Mouse (Mus musculus): Measurements from ENCODE around the gene Ttll11.

Gene Ttll11

DNA sequence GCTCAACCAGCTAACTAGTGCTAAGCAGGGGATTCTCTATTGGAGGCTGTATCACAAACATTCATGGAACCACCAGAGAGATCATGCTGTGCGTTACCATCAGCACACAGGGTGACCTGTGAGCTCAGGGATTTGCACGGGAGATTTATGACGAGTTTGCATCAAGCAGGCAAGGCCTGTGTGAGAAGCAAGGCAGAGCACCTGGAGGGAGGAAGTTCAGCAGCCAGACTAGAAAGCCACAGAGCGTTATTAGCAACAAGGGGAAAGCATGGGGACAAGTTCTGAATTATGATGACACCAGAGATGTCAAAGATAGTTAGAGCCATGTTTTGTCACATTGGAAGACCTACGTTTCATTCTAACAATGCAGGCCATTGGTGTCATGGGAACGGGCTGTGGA lies 72.1 kb downstream of the Ttll11 start:
- no peak for ATAC-seq (ENCODE audit: insufficient number of reproducible peaks, low FRiP score, low TSS enrichment)

DNA sequence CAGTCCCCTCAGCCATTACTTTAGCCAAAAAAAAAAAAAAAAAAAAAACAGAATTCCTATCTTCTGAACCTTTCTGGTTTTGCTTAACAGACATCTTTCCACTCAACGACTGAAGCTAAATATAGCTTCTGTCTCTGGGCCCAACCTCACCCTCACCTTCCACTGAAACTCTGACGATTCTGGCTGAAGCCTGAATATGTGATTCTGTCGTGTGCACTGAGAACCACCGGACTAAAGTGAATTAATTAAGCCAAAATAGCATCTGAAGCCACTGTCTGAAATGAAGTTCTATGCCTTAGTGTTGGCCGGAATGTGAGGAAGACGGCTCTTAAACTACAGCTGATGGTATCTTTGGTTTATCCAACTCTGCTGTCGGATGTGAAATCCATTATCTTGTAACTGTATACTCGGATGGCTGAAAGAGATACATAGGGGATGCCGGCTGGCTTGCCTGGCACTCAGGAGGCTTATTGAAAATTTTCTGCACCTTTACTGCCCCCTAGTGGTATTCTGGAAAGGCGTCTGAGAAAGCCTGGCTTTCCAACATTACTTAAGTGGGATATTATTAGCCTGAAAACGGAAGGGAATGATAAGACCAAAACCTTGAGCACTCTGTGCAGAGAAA lies 73.4 kb downstream of the Ttll11 start:
- peak; percentile 70 for ATAC-seq (ENCODE audit: insufficient number of reproducible peaks, low FRiP score, low TSS enrichment)

DNA sequence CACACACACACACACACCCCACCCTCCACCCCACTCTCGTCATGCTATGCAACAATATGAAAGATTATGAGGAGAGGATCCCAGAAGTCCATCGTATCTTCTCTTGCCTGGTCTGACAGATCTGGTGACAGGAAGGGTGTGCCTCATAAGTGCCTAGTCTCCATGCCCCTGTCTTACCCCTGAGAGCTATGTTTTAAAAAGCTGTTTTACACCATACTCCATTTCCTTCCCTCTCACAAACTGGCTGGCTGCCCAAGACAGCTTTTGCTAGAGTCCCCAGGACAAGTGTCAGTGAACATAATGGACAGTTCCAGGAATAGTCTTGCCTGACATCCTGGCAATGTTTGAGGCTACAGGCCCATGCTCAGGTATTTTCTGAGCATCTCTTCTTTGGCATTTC lies 78.9 kb downstream of the Ttll11 start:
- ATAC-seq (ENCODE audit: insufficient number of reproducible peaks, low FRiP score, low TSS enrichment): no peak

DNA sequence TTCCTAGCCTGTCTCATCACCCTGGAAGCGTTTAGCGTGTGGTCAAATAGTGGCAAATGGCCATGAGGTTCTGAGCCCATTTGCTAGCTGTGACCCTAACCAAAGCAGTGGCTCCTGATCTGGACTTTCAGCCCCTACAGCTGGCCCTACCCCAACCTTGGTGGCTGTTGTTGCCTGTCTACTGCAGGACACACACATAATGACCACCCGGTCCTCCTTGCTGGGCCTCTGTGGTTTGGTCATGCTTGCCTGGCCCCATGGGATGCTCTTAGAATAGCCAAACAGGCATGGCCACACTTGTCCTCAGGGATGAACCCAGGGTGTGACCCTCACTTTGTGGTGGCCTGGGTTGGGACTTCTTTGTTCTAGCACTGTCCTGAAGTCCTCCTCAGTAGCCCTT lies 80.0 kb downstream of the Ttll11 start:
- ATAC-seq (ENCODE audit: insufficient number of reproducible peaks, low FRiP score, low TSS enrichment): no peak

DNA sequence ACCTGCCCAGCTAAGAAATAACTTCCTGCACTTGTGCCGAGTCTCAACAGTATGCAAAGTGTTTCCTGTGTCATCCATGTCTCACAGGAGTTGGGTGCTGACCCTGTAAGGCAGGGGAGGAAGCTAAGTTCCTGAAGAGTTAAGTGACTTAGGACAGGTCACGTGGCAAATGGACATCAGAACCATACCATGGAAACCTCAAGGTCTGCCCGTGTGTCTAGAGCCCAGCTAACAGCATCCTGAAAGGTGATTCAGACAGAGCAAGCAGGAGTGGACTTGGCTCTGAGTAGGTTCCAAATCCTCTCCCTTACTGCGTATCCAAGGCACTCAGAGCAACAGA lies 80.6 kb downstream of the Ttll11 start:
- ATAC-seq (ENCODE audit: insufficient number of reproducible peaks, low FRiP score, low TSS enrichment): no peak

DNA sequence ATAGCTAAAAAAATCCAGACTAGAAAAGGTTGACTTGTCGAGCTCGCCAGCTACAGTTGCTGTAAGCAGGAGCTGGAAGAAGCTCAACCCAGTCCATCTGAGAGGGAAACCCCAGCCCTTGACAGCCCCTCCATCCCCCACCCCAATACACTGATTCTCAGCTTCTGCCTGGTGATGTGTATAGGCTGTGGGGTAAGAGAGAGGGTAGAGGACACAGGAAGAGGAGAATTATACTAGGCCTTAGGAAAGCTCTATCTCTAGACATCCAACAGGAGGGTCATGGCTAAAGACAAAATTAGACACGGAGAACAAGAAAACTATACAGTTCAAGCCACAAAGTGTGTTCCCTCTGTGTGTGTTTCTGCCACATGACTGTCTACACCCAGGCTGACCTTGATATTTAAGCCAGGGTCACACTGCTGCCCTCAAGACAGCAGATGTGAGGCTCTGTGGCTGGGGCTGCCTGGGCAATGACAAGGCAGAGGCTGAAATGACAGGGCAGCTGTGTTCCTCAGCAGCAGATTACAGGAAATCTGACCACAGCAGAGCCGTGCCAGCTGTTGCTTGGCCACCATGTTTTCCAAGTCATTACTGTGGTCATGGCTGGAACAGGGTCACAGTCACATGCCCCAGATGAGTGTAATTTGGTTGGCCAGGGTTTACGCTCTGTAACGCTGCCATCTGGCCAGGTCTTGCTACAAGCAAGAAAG lies 81.1 kb downstream of the Ttll11 start:
- no peak for ATAC-seq (ENCODE audit: insufficient number of reproducible peaks, low FRiP score, low TSS enrichment)

DNA sequence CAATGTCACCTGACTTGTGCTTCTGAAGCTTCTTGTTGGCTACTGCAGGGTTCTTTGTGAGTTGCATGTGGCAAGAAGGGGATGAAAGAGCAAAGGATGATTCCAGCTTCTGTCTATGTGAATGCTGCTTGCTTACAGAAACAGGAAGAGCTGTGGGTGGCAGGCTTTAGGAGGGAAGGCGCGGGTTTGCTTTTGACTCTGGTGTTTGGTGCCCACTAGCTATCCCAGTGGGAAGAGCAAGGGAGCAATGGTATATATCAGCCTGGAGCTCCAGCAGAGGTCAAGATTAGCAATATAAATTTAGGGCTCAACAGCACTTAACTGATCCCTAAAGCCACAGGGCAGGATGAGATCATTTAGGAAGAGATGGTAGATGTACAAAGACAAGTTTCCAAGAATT lies 82.6 kb downstream of the Ttll11 start:
- no peak for ATAC-seq (ENCODE audit: insufficient number of reproducible peaks, low FRiP score, low TSS enrichment)

DNA sequence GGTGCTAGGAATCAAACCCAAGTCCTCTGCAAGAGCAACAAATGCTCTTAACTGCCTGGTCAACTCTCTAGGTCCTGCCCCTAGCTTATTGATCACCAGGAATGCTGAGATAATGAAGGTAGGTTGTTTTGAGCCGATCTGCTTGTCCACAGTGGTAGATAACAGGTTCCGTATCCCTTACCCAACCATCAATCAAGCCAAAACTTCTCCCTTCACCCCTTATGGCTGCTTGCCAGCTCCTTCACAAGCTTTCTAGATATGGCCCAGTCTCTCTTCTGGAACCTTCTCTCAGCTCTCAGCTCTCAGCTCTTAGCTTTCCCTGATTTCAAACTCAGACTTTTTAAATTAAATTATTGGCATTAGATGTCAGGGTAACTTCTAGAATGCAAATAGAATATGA lies 85.2 kb downstream of the Ttll11 start:
- ATAC-seq (ENCODE audit: insufficient number of reproducible peaks, low FRiP score, low TSS enrichment): no peak

DNA sequence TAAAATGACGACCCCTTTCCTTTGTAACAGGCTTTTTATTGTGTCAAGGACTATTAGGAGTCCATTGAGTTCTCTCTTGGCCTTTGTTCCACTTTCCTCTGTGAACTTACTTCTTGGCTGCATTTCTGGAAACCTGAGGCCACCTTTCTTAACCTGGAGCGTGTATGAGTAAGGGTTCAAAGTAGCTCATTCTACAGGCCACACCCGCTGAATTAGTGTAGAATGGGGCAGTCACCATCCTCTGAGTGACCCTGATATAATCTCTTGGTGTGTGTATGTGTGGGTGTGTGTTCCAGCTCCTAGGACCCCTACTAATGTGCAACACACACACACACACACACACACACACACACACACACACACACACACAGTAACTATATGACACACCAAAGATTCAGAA lies 89.1 kb downstream of the Ttll11 start:
- ATAC-seq (ENCODE audit: insufficient number of reproducible peaks, low FRiP score, low TSS enrichment): no peak

DNA sequence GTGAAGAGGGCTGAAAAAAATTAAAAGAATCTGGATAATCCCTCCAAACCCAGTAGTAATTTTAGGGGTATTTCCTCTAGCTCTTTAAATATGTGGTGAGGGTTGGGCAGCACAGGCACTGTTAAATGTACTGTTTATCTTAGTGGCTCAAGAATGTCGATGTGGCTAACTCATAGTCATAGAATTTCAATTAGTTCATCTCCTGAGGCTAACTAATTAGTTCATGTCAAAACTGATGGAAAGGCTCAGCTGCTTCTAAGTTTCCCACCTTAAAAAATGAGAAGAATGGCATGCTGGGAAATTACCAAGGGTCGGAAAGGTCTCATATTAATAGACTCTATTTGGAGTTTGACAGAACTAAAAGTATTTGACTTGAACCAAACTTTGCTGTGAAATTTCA lies 89.9 kb downstream of the Ttll11 start:
- no peak for ATAC-seq (ENCODE audit: insufficient number of reproducible peaks, low FRiP score, low TSS enrichment)

DNA sequence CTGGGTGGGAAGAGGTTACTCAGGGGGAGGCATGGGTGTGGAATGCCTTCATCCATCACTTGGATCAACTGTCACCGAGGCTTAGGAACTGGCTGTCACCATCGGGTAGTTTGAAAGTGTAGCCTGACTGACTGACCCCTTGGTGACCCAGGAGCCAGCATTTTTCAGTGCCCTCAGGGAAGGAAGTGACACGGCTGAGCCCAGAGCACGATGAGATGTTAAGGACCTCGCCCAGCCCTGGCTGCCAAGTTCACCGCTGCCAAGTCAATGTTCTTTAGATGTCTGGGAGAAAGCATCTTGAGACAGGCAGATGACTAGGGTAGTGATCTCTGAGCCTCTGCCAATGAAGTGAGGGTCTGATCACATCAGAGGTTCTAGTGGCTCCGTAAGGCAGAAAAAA lies 95.4 kb downstream of the Ttll11 start:
- no peak for ATAC-seq (ENCODE audit: insufficient number of reproducible peaks, low FRiP score, low TSS enrichment)

DNA sequence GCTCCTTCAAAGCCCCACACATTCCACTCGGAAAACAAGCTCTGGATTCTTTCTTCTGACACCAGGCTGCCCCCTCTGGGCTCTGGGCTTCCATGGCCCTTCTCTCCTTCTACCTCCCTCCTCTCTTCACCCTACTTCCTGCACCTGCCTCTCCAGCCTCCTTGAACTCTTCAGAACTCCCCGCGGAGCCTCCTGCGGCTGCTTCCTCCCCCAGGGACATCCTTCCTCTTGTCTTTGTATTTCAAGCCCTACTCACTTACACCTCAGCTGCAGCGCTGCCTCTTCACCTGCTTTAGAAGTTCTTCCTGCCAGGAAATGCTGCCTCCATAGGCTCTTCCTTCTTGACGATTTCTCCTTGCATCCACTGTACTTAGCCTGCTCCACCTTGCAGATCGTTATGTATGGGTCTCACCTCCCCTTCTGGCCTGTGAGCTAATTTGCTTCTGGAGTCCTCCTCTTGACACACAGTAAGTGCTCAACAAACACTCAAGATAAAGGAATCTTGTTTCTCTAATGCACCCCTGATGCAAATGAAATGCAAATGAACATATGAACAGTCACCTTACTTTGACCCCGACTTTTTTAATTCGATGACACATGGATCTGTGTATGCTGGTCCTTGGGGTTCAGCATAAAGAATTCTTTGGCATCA lies 97.3 kb downstream of the Ttll11 start:
- no peak for ATAC-seq (ENCODE audit: insufficient number of reproducible peaks, low FRiP score, low TSS enrichment)

DNA sequence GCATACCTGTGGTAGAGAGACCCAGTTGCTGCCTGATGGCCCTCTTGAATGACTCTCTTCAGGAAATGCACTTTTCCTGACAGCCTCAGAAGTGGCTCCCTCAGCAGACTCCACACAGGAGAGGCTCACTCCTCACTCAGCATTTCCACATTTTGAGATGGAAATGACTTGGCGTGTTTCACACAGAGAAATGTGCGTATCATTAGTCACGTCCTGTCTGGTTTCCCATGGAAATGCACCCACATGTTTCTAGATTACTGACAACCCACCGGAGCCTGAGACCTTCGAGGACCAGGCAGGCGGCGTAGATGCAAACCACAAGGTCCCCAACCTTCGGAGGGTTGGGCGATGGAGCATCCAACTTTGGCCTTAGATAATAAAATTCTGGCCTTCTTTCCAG lies 97.8 kb downstream of the Ttll11 start:
- ATAC-seq (ENCODE audit: insufficient number of reproducible peaks, low FRiP score, low TSS enrichment): no peak

DNA sequence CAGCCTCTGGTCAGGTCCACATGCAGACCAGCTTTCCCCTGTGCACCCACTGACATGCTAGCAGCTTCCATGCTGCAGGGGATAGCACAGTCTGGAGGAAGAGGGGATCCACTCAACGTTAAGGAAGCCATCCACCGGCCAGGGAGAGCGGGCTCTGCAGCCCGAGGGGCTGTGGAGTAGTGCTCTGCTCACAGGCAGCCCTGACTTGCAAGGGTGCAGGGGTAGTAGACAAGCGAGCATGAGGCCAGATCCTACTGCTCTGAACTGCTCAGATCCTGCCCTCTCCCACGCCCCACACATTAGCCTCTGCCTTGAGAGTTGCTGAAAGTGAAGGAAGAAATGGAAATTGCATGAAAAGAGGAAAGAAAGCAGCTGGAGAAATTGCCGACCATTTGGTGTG lies 99.4 kb downstream of the Ttll11 start:
- ATAC-seq (ENCODE audit: insufficient number of reproducible peaks, low FRiP score, low TSS enrichment): no peak

DNA sequence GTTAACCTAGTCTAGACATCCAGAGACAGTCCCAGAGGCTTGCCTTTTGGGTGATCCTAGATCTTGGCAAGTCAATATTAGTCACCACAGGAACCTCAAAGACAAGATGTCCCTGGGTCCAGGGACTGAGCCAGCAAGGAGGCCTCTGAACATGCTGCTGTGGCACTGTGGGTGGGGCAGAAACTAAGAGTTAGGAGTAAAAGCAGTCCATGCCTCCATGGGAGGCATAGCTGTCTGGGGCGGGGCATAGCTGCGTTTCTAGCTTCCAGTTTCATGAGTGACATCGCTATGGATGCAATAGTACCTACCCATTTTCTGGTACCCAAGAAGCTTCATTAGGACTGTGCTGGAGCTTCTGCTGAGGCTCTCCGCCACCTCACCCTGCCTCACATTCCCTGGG lies 99.8 kb downstream of the Ttll11 start:
- no peak for ATAC-seq (ENCODE audit: insufficient number of reproducible peaks, low FRiP score, low TSS enrichment)

DNA sequence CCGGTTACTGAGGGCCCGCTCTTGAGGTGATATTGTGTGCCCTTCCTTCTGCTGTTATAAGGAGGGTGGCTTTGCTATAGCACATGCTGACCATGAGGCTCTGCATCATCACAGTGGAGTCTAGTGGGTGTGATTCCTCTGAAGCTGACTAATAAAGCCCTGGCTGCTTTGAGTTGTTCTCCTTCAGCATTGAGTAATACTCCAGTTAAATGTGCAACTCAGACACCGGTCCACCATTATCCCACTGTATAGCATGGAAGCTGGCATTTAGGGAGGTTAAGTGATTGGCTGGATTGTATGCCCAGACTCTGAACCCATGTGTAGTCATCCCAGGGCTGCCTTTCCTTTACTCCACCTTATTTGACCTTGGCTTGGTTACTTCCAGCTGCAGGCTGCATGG lies 101.2 kb downstream of the Ttll11 start:
- ATAC-seq (ENCODE audit: insufficient number of reproducible peaks, low FRiP score, low TSS enrichment): no peak

DNA sequence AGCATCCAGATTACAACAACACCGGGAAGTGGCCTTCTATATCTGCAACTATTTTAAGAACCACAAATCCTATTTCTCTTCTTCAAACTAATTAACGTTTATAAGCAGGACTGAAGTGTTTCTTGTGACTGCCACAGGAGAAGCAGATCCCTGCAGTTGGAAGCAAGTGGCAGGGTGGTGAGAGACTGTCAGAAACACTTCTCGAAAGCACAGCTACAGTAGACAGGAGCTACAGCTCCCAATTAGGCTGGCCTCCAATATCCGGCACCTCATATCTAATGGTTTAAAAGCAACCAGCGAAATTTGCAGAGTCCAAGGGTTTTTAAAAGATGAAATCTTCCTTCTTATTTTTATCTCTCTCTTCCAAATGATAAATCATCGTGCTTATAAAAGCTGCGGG lies 104.1 kb downstream of the Ttll11 start:
- ATAC-seq (ENCODE audit: insufficient number of reproducible peaks, low FRiP score, low TSS enrichment): no peak

DNA sequence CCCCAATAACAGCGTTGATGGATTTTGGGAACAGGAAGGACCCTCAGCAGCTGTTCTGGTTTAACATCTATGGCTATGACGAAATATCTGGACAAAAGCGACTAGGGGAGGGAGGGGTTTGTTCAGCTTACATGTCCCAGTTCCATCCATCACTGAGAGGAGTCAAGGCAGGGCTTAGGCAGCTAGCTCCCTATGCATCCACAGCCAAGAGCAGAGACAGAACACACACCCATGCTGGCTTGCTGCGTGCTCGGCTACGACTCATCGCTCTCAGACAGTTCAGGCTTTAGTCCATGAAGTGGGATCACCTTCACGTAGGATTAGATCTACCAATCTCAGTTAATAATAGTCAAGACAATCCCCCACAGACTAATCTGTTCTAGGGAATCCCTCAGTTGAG lies 105.3 kb downstream of the Ttll11 start:
- ATAC-seq (ENCODE audit: insufficient number of reproducible peaks, low FRiP score, low TSS enrichment): no peak

DNA sequence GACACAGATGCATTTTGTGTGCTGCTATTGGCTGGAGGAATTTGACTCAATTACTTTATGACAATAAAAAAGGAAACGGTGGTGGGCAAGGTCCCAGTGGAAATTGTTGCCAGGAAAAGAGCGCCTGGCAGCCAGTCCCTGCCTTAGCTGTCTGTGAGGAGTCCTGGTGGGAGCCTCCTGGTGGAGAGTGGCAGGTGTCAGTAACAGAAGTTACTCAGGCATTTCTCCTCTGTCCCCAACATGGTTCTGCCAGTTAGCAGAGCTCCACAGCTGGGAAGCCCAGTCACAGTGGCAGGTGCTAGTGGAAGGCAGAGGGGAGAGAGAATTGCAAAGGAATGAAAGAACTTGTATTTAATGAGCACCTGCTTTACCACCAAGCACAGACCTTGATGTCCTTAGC lies 110.5 kb downstream of the Ttll11 start:
- ATAC-seq (ENCODE audit: insufficient number of reproducible peaks, low FRiP score, low TSS enrichment): no peak

DNA sequence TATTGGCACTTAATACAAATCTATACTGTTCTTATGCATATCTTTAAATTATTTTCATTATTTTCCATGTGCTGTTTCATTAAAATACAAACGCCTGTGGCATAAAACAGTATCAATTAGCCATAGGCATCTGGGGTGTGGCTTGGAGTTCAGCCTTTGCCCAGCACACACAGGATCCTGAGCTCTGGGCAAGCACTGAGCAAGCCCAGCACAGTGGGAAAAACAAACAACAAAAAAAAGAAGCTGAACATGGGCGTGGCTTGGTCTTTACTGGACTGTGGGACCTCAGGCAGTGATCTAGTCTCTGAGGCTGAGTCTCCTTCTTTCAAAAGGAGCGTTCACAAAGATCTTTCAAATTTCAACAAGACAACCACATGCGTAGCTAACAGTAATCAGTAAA lies 116.4 kb downstream of the Ttll11 start:
- ATAC-seq (ENCODE audit: insufficient number of reproducible peaks, low FRiP score, low TSS enrichment): no peak

DNA sequence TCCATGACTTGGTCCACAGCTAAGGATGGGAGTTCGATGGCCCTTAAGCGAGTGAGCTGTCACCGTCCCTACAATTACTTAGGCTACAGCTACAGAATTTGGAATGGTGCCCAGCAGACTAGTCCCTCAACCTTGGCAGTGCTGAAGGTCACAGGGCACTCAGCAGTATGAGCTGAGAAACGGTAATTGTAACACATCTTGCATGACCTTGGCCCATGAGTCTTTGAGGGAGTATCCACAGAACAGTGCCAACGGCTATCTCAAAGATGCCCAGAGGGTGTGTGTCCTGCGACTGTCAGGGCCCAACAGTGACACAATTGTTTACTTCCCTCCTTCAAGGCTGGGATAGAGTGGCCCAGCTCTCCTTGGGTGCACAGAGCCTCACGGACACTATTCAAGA lies 118.5 kb downstream of the Ttll11 start:
- ATAC-seq (ENCODE audit: insufficient number of reproducible peaks, low FRiP score, low TSS enrichment): no peak

DNA sequence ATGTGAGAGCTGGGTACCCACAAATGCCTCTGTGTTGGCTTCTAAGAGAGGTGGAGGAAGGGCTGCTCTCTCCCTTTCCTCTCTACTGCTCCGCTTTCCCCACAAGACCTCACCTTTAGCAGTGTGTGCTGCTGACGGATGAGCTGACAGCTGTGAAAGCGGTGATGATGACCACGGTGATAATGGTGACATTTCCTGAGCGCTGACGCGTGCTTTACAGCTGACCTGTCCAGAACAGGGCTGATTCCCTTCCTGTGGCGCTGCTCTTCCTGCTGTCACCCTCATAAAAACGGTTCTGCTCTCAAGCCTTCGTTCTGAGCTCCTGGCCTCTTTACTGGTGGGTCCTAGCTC lies 119.3 kb downstream of the Ttll11 start:
- ATAC-seq (ENCODE audit: insufficient number of reproducible peaks, low FRiP score, low TSS enrichment): no peak
